Mouse (Mus musculus): ENCODE data around the gene Man1a2. TPM values are rescaled to one million over a fixed set of nuclear protein-coding genes. Genes with fewer than 3 reads are reported as not detected.

Man1a2 gene
- polyA plus RNA-seq, 1 experiment from 2014 or later: 57.8 TPM

GRCm38 (mm10) chr3:100678951-100679570 is 6.2 kb downstream of the Man1a2 start:
- Histone ChIP-seq H3K27ac (ENCODE audit: low read depth, low read length) (no peak overlapping the region), H3K9ac (ENCODE audit: low read length) (no peak overlapping the region), H3K9me3 (ENCODE audit: control insufficient read depth, low read length) (no peaks in the 10 kb centered on the region), H3K4me2 (ENCODE audit: low read depth) (no peak overlapping the region), H3K36me3 (ENCODE audit: control insufficient read depth, insufficient read depth, low read length) (no peaks in the 10 kb centered on the region), H3K27me3 (ENCODE audit: control insufficient read depth, insufficient read depth, low read length) (no peaks in the 10 kb centered on the region), H3K4me1 (ENCODE audit: control insufficient read depth, insufficient read depth, low read length) (peaks cover 16% of the 10 kb centered on the region), H3K4me3 (ENCODE audit: low read depth, low read length) (no peak overlapping the region)
- 92% methylated on average over 6 of the region's 6 CpGs for WGBS
- DNase-seq (ENCODE audit: low spot score): no peak
- ATAC-seq (ENCODE audit: insufficient read depth, low FRiP score, low TSS enrichment): no peak

GRCm38 (mm10) chr3:100675146-100675545 is 10.2 kb downstream of the Man1a2 start:
- no peak for ATAC-seq (ENCODE audit: insufficient read depth, low FRiP score, low TSS enrichment)
- Histone ChIP-seq H3K27me3 (ENCODE audit: control insufficient read depth, insufficient read depth, low read length) (no peaks in the 10 kb centered on the region), H3K27ac (ENCODE audit: low read depth, low read length) (no peak overlapping the region), H3K4me2 (ENCODE audit: low read depth) (no peak overlapping the region), H3K4me1 (ENCODE audit: control insufficient read depth, insufficient read depth, low read length) (no peaks in the 10 kb centered on the region), H3K9me3 (ENCODE audit: control insufficient read depth, low read length) (no peaks in the 10 kb centered on the region), H3K9ac (ENCODE audit: low read length) (no peak overlapping the region), H3K4me3 (ENCODE audit: low read depth, low read length) (no peak overlapping the region), H3K36me3 (ENCODE audit: control insufficient read depth, insufficient read depth, low read length) (no peaks in the 10 kb centered on the region)
- DNase-seq (ENCODE audit: low spot score): no peak
- 92% methylated on average over 4 of the region's 4 CpGs for WGBS

- Histone ChIP-seq H3K9me3 (ENCODE audit: control insufficient read depth, low read length) (no peaks in the 10 kb centered on the region), H3K36me3 (ENCODE audit: control insufficient read depth, insufficient read depth, low read length) (no peaks in the 10 kb centered on the region), H3K4me1 (ENCODE audit: control insufficient read depth, insufficient read depth, low read length) (no peaks in the 10 kb centered on the region), H3K4me2 (ENCODE audit: low read depth) (no peak overlapping the region), H3K27me3 (ENCODE audit: control insufficient read depth, insufficient read depth, low read length) (no peaks in the 10 kb centered on the region), H3K4me3 (ENCODE audit: low read depth, low read length) (no peak overlapping the region), H3K27ac (ENCODE audit: low read depth, low read length) (no peak overlapping the region), H3K9ac (ENCODE audit: low read length) (no peak overlapping the region)
- DNase-seq (ENCODE audit: low spot score) (no peak), ATAC-seq (ENCODE audit: insufficient read depth, low FRiP score, low TSS enrichment) (no peak)
- 87% methylated on average over 2 of the region's 2 CpGs for WGBS
Observed at GRCm38 (mm10) chr3:100670412-100670811, 14.9 kb downstream of the Man1a2 start.

GRCm38 (mm10) chr3:100653291-100653690 is 32.0 kb downstream of the Man1a2 start:
- Histone ChIP-seq H3K4me2 (ENCODE audit: low read depth) (no peak overlapping the region), H3K9ac (ENCODE audit: low read length) (no peak overlapping the region), H3K9me3 (ENCODE audit: control insufficient read depth, low read length) (no peaks in the 10 kb centered on the region), H3K4me1 (ENCODE audit: control insufficient read depth, insufficient read depth, low read length) (no peaks in the 10 kb centered on the region), H3K4me3 (ENCODE audit: low read depth, low read length) (no peak overlapping the region), H3K27ac (ENCODE audit: low read depth, low read length) (no peak overlapping the region), H3K27me3 (ENCODE audit: control insufficient read depth, insufficient read depth, low read length) (no peaks in the 10 kb centered on the region), H3K36me3 (ENCODE audit: control insufficient read depth, insufficient read depth, low read length) (0 out of 2 replicates have a peak, but pooled peaks cover 2% of the 10 kb centered on the region)
- no peak for ATAC-seq (ENCODE audit: insufficient read depth, low FRiP score, low TSS enrichment)
- no peak for DNase-seq (ENCODE audit: low spot score)
- 81% methylated on average over 1 of the region's 1 CpGs for WGBS

- Histone ChIP-seq H3K9ac (ENCODE audit: low read length) (no peak overlapping the region), H3K27me3 (ENCODE audit: control insufficient read depth, insufficient read depth, low read length) (no peaks in the 10 kb centered on the region), H3K4me1 (ENCODE audit: control insufficient read depth, insufficient read depth, low read length) (no peaks in the 10 kb centered on the region), H3K9me3 (ENCODE audit: control insufficient read depth, low read length) (no peaks in the 10 kb centered on the region), H3K36me3 (ENCODE audit: control insufficient read depth, insufficient read depth, low read length) (no peaks in the 10 kb centered on the region), H3K27ac (ENCODE audit: low read depth, low read length) (no peak overlapping the region), H3K4me2 (ENCODE audit: low read depth) (no peak overlapping the region), H3K4me3 (ENCODE audit: low read depth, low read length) (no peak overlapping the region)
- 94% methylated on average over 8 of the region's 8 CpGs for WGBS
- DNase-seq (ENCODE audit: low spot score): no peak
- no peak for ATAC-seq (ENCODE audit: insufficient read depth, low FRiP score, low TSS enrichment)
Observed at GRCm38 (mm10) chr3:100641581-100641980, 43.7 kb downstream of the Man1a2 start.

GRCm38 (mm10) chr3:100636255-100636654 is 49.0 kb downstream of the Man1a2 start:
- H3K4me1 ChIP-seq (ENCODE audit: control insufficient read depth, insufficient read depth, low read length): no peaks in the 10 kb centered on the region
- H3K27me3 ChIP-seq (ENCODE audit: control insufficient read depth, insufficient read depth, low read length): no peaks in the 10 kb centered on the region
- H3K36me3 ChIP-seq (ENCODE audit: control insufficient read depth, insufficient read depth, low read length): no peaks in the 10 kb centered on the region
- DNase-seq (ENCODE audit: low spot score) (no peak), ATAC-seq (ENCODE audit: insufficient read depth, low FRiP score, low TSS enrichment) (no peak)
- 85% methylated on average over 2 of the region's 2 CpGs for WGBS
- no peak overlapping the region for H3K9ac ChIP-seq (ENCODE audit: low read length)
- no peaks in the 10 kb centered on the region for H3K9me3 ChIP-seq (ENCODE audit: control insufficient read depth, low read length)
- H3K27ac ChIP-seq (ENCODE audit: low read depth, low read length): no peak overlapping the region
- no peak overlapping the region for H3K4me3 ChIP-seq (ENCODE audit: low read depth, low read length)
- H3K4me2 ChIP-seq (ENCODE audit: low read depth): no peak overlapping the region

- Histone ChIP-seq H3K9ac (ENCODE audit: low read length) (no peak overlapping the region), H3K4me1 (ENCODE audit: control insufficient read depth, insufficient read depth, low read length) (no peaks in the 10 kb centered on the region), H3K27ac (ENCODE audit: low read depth, low read length) (no peak overlapping the region), H3K4me3 (ENCODE audit: low read depth, low read length) (no peak overlapping the region), H3K4me2 (ENCODE audit: low read depth) (no peak overlapping the region), H3K9me3 (ENCODE audit: control insufficient read depth, low read length) (no peaks in the 10 kb centered on the region), H3K27me3 (ENCODE audit: control insufficient read depth, insufficient read depth, low read length) (no peaks in the 10 kb centered on the region), H3K36me3 (ENCODE audit: control insufficient read depth, insufficient read depth, low read length) (no peaks in the 10 kb centered on the region)
- DNase-seq (ENCODE audit: low spot score): no peak
- WGBS: 87% methylated on average over 4 of the region's 4 CpGs
- ATAC-seq (ENCODE audit: insufficient read depth, low FRiP score, low TSS enrichment): no peak
Observed at GRCm38 (mm10) chr3:100634821-100635220, 50.5 kb downstream of the Man1a2 start.

- H3K4me2 ChIP-seq (ENCODE audit: low read depth): no peak overlapping the region
- H3K9me3 ChIP-seq (ENCODE audit: control insufficient read depth, low read length): no peaks in the 10 kb centered on the region
- no peaks in the 10 kb centered on the region for H3K4me1 ChIP-seq (ENCODE audit: control insufficient read depth, insufficient read depth, low read length)
- H3K9ac ChIP-seq (ENCODE audit: low read length): no peak overlapping the region
- 77% methylated on average over 4 of the region's 4 CpGs for whole genome bisulfite sequencing
- ATAC-seq (ENCODE audit: insufficient read depth, low FRiP score, low TSS enrichment) (no peak), DNase-seq (ENCODE audit: low spot score) (no peak)
- H3K4me3 ChIP-seq (ENCODE audit: low read depth, low read length): no peak overlapping the region
- no peak overlapping the region for H3K27ac ChIP-seq (ENCODE audit: low read depth, low read length)
- H3K36me3 ChIP-seq (ENCODE audit: control insufficient read depth, insufficient read depth, low read length): no peaks in the 10 kb centered on the region
- no peaks in the 10 kb centered on the region for H3K27me3 ChIP-seq (ENCODE audit: control insufficient read depth, insufficient read depth, low read length)
Observed at GRCm38 (mm10) chr3:100618511-100618910, 66.8 kb downstream of the Man1a2 start.

GRCm38 (mm10) chr3:100610916-100611315 is 74.4 kb downstream of the Man1a2 start:
- Histone ChIP-seq H3K9me3 (ENCODE audit: control insufficient read depth, low read length) (no peaks in the 10 kb centered on the region), H3K4me1 (ENCODE audit: control insufficient read depth, insufficient read depth, low read length) (no peaks in the 10 kb centered on the region), H3K27ac (ENCODE audit: low read depth, low read length) (no peak overlapping the region), H3K9ac (ENCODE audit: low read length) (no peak overlapping the region), H3K4me2 (ENCODE audit: low read depth) (no peak overlapping the region), H3K27me3 (ENCODE audit: control insufficient read depth, insufficient read depth, low read length) (no peaks in the 10 kb centered on the region), H3K36me3 (ENCODE audit: control insufficient read depth, insufficient read depth, low read length) (no peaks in the 10 kb centered on the region), H3K4me3 (ENCODE audit: low read depth, low read length) (no peak overlapping the region)
- DNase-seq (ENCODE audit: low spot score) (no peak), ATAC-seq (ENCODE audit: insufficient read depth, low FRiP score, low TSS enrichment) (no peak)
- WGBS: 92% methylated on average over 1 of the region's 1 CpGs

All from neural tube, embryonic 11.5 days (tissue).